Mouse (Mus musculus) limb, embryonic 13.5 days (tissue): ENCODE data around the gene Tgm1. TPM values are rescaled to one million over a fixed set of nuclear protein-coding genes. Genes with fewer than 3 reads are reported as not detected.

Source experiments
- ATAC-seq: fragments of 200-750 bp; cut with Nextera tagmentation; 2 replicates; pipeline ENCODE4 v1.8.0; 2017; ENCODE audit warnings: low read depth, moderate number of reproducible peaks, moderate TSS enrichment; ENCODE audit not compliant: low FRiP score
- H3K27ac ChIP-seq: fragments of 300-500 bp; sonication (generic); 2 replicates; pipeline ENCODE4 v1.5.1; 2015; ENCODE audit warnings: inconsistent platforms, mild to moderate bottlenecking, moderate library complexity
- H3K27me3 ChIP-seq: fragments of 300-500 bp; sonication (generic); 2 replicates; pipeline ENCODE4 v1.6.1; 2015; ENCODE audit warnings: mild to moderate bottlenecking, inconsistent platforms
- H3K36me3 ChIP-seq: fragments of 300-500 bp; sonication (generic); 2 replicates; pipeline ENCODE4 v1.6.1; 2015; ENCODE audit warnings: inconsistent platforms, mild to moderate bottlenecking, moderate library complexity
- H3K4me1 ChIP-seq: fragments of 300-500 bp; sonication (generic); 2 replicates; pipeline ENCODE4 v1.6.1; 2015; ENCODE audit warnings: inconsistent platforms
- H3K4me2 ChIP-seq: fragments of 300-500 bp; sonication (generic); replicated peaks from 2 replicates; pipeline ENCODE4 v1.6.1; 2015; ENCODE audit warnings: inconsistent platforms, mild to moderate bottlenecking, moderate library complexity
- H3K4me3 ChIP-seq: fragments of 300-500 bp; sonication (generic); 2 replicates; pipeline ENCODE4 v1.5.1; 2015; ENCODE audit warnings: moderate library complexity, mild to moderate bottlenecking, inconsistent platforms
- H3K9ac ChIP-seq: fragments of 300-500 bp; sonication (generic); 2 replicates; pipeline ENCODE4 v1.6.1; 2015; ENCODE audit warnings: mild to moderate bottlenecking, inconsistent platforms
- H3K9me3 ChIP-seq: fragments of 300-500 bp; sonication (generic); 2 replicates; pipeline ENCODE4 v1.6.1; 2016; ENCODE audit warnings: inconsistent platforms
- WGBS: fragments of 180-500 bp; shearing (Covaris S2); methylation state at CpG from one replicate; pipeline ENCODE4 v1.1.7; 2015; 5-methylcytosine and 5-hydroxymethylcytosine counted together
- polyA plus RNA-seq: library from polyadenylated mRNA; unstranded; fragments of >200 nt; fragmentation: Nextera tagmentation; extraction: Ambion mirVana; gene quantifications from 2 replicates; pipeline ENCODE4 v1.2.1, GENCODE M21; 2015

Tgm1 gene
- polyA plus RNA-seq, 1 experiment from 2014 or later, result 5.7 TPM

DNA sequence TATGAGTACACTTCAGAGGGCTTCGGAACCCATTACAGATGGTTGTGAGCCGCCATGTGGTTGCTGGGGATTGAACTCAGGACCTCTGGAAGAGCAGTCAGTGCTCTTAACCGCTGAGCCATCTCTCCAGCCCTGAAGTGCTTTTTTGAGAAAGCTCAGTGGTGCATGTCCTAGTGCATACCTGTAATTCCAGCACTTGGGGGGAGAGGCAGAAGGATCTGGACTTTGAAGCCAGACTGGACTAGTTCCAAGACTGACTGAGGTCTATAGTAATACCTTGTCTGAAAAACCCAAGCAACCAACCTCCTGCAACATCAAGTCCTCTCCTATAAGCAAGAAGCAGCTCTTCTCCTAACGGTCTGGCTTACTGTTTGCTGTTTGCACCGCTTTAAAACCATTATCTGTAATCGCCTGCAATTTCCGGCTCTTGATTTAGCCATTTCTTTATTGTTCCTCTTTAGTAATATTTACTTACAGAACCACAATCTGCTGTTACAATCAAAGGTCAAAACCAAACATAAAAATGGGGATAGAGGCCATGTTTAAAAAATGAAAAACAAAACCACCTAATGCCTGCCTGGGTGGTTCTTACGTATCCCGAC, 23.5 kb upstream of the Tgm1 start:
- Histone ChIP-seq H3K4me1 (no peaks in the 10 kb centered on the region), H3K9ac (no peak overlapping the region), H3K4me2 (no peak overlapping the region), H3K36me3 (peaks cover 40% of the 10 kb centered on the region), H3K27me3 (no peaks in the 10 kb centered on the region), H3K27ac (no peak overlapping the region), H3K9me3 (no peaks in the 10 kb centered on the region), H3K4me3 (no peak overlapping the region)
- ATAC-seq, result no peak
- 86% methylated on average over 9 of the region's 9 CpGs for WGBS

DNA sequence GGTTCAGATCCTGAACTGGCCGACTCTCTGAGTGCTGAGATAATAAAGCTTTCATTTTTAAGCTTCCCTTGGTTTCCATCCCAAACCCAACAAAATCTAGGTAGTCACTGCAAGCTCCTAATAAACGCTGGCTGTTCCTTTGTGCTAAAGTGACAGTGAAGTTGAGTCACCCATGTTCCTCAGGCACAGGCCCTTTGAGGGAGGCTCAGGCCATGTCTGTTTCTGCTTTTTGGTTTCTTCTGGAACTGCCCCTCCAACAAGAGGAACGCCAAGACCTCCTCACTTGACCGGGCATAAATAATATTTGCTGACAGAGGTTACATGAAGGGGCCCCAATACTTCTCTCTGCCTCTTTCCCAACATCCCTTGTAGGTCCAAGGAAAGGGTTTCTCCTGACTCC, 22.0 kb upstream of the Tgm1 start:
- Histone ChIP-seq H3K4me2 (no peak overlapping the region), H3K36me3 (peaks cover 27% of the 10 kb centered on the region), H3K27ac (no peak overlapping the region), H3K4me1 (no peaks in the 10 kb centered on the region), H3K27me3 (no peaks in the 10 kb centered on the region), H3K9ac (no peak overlapping the region), H3K9me3 (no peaks in the 10 kb centered on the region), H3K4me3 (no peak overlapping the region)
- no peak for ATAC-seq
- 81% methylated on average over 4 of the region's 4 CpGs for WGBS

DNA sequence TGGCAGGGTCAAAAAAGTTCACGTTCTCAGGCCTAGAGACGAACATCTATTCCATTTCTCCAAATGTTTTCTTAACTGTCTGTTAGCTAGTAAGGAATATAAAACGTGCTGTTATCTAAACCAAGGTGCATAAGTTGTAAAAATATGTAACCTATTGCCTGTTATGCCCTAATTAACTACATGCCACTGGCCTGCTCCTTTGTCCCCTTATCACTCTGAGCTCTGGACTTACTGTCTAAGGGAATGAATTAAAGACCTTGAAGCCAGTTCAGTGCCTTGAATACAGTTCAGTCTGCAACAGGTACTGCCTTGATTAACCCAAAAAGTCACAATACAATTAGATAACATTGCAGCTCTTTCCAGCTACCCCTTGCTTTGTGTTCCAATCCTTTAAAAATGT, 21.6 kb upstream of the Tgm1 start:
- no peak overlapping the region for H3K4me2 ChIP-seq
- no peaks in the 10 kb centered on the region for H3K4me1 ChIP-seq
- no peak for ATAC-seq
- no peaks in the 10 kb centered on the region for H3K27me3 ChIP-seq
- peaks cover 23% of the 10 kb centered on the region for H3K36me3 ChIP-seq
- H3K4me3 ChIP-seq, result no peak overlapping the region
- no peak overlapping the region for H3K9ac ChIP-seq
- 66% methylated on average over 3 of the region's 3 CpGs for WGBS
- no peak overlapping the region for H3K27ac ChIP-seq
- H3K9me3 ChIP-seq, result no peaks in the 10 kb centered on the region

DNA sequence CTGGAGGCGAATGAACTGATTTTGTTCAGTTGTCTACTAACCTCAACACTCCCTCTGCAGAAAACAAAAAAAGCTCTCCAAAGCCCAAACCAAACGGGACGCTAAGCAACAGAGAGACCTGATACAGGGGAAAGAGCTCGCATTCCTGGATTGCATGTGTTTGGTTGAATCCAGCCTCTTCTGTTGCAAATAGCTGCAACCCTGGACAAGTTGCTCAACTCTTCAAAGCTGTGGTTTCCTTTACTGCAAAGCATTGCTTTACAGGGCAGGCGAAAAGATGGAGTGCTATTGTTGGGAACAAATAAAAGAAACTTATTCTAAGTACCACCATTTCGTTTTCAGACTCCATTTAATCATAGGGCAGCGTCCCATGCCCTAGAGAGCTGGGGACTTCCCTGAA, 21.1 kb upstream of the Tgm1 start:
- no peak overlapping the region for H3K27ac ChIP-seq
- H3K9me3 ChIP-seq, result no peaks in the 10 kb centered on the region
- no peak overlapping the region for H3K4me3 ChIP-seq
- WGBS, result 73% methylated on average over 7 of the region's 7 CpGs
- H3K4me2 ChIP-seq, result no peak overlapping the region
- no peak overlapping the region for H3K9ac ChIP-seq
- H3K27me3 ChIP-seq, result no peaks in the 10 kb centered on the region
- H3K4me1 ChIP-seq, result no peaks in the 10 kb centered on the region
- peaks cover 18% of the 10 kb centered on the region for H3K36me3 ChIP-seq
- no peak for ATAC-seq

DNA sequence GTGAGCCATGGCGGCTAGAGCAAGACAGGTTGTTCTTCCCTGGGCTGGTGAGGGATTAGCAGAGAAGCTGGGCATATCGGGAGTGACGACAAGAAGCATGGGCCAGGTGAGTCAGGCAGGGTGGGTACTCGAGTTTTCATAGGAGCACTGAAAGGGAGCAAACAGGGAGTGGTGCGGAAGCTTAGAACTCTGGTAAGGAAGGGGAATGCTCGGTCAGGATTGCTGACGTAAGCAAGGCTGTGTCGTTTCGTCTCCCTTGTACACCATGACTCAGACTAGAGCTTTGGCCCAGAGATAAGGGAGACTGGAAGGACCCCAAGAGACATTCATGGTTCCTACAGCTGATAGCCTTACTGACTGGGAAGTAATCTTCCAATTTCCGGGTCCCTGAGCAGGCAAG, 20.2 kb upstream of the Tgm1 start:
- no peak overlapping the region for H3K9ac ChIP-seq
- H3K27me3 ChIP-seq, result no peaks in the 10 kb centered on the region
- H3K36me3 ChIP-seq, result peaks cover 9% of the 10 kb centered on the region
- no peaks in the 10 kb centered on the region for H3K4me1 ChIP-seq
- no peaks in the 10 kb centered on the region for H3K9me3 ChIP-seq
- H3K4me2 ChIP-seq, result no peak overlapping the region
- H3K4me3 ChIP-seq, result no peak overlapping the region
- no peak for ATAC-seq
- no peak overlapping the region for H3K27ac ChIP-seq
- 78% methylated on average over 10 of the region's 10 CpGs for whole genome bisulfite sequencing

DNA sequence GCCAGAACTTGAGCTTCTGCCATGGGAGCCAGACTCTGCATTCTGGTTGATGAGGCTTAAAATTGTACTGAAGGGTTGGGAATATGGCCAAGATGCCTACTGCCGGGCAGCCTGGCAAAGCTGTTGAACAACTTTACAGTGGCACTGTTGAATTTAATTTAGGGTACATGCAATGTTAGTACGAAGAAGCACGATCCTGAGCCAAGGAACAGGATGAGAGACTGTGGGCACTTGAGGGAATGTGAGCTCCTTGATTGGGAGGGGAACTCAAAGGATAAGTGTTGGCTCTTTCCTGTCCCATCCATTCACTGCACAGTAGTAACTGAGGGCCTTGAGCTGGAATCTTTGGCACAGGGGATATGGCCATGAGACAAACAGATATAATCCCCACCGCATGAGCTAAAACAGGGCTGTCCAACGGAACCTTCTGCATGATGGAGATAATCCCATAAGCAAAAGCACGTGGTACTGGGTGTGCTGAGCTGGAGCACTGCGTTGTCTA, 16.9 kb upstream of the Tgm1 start:
- no peaks in the 10 kb centered on the region for H3K9me3 ChIP-seq
- H3K4me3 ChIP-seq, result no peak overlapping the region
- H3K27me3 ChIP-seq, result no peaks in the 10 kb centered on the region
- ATAC-seq, result no peak
- H3K36me3 ChIP-seq, result no peaks in the 10 kb centered on the region
- no peak overlapping the region for H3K9ac ChIP-seq
- 83% methylated on average over 7 of the region's 7 CpGs for WGBS
- H3K4me2 ChIP-seq, result no peak overlapping the region
- H3K4me1 ChIP-seq, result no peaks in the 10 kb centered on the region
- no peak overlapping the region for H3K27ac ChIP-seq

DNA sequence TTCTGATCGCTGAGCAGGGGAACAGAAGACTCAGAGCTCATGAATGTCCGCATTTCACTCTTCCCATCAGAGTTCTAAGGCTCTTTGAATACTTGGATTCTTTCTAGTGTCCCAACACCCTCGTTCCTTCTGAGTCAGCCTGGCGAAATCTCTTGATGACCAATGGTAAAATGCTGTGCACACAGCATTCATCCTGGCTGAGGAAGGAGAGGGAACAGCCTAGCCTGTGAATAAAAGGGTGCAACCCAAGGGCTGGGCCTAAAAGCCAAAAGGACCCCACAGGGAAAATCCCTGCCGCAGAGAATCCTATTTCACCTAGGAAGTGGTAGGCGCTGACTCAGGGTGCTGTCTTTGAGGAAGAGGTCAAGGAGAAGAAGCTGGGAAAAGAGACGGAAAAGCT, 16.4 kb upstream of the Tgm1 start:
- H3K27me3 ChIP-seq, result no peaks in the 10 kb centered on the region
- no peaks in the 10 kb centered on the region for H3K9me3 ChIP-seq
- H3K4me2 ChIP-seq, result no peak overlapping the region
- H3K9ac ChIP-seq, result no peak overlapping the region
- no peak overlapping the region for H3K4me3 ChIP-seq
- H3K27ac ChIP-seq, result no peak overlapping the region
- no peaks in the 10 kb centered on the region for H3K4me1 ChIP-seq
- WGBS, result 82% methylated on average over 7 of the region's 7 CpGs
- no peak for ATAC-seq
- H3K36me3 ChIP-seq, result no peaks in the 10 kb centered on the region

DNA sequence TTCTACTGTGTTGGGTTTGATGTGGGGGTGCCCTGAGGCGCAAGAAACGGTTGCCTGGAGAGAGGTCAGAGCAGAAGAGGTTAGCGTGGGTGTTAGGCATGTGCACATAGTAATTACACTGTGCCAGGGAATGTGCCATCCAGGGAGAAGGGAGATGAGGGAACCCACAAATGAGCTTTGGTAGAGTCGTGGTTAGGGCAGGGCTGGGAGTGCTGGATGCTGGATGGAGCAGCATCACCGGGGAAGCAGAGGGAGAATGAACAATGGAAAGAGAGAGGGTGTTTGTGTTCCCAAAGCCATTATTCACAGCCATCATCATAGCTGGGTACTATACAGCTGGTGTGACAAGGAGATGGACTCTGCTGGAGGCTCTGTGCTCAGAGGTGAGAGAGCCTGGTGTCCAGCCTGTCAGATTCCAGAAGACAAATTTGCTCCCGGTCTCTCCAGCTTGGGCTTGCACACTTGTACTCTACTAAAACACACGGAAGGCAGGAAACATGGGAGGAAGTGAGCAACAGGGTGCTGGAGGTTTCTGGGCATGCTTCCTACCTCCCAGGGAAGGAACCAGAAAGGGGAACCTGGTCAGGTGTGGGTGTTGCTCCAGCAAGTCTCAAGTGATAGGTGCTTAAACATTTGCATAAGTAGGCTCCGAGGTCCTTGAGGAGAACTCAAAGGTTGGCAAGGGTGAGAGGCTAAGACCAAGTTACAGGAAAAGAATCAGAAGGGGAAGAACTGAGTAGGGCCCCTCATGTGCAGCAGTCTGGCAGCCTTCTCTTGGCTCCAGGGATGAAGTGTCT, 14.4 kb upstream of the Tgm1 start:
- no peak overlapping the region for H3K9ac ChIP-seq
- no peak for ATAC-seq
- WGBS, result 69% methylated on average over 8 of the region's 8 CpGs

DNA sequence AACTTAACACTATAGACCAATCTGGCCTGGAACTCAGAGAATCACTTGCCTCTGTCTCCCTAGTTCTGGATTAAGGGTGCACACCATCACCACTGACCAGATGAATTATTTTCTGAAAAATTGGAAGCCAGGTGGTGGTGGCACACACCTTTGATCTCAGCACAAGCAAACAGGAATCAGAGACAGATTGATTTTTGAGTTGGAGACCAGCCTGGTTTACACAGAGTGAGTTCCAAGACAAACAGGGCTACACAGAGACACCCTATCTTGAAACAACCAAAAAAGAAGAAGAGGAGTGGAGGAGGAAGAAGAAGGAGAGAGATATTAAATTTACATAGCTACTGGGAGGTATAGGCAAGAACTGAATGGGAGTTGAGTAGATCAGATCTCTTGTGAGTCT, 12.5 kb upstream of the Tgm1 start:
- peaks cover 6% of the 10 kb centered on the region; the same call in 1 of the 2 replicates for H3K4me1 ChIP-seq
- no peak overlapping the region for H3K27ac ChIP-seq
- no peak for ATAC-seq
- no peak overlapping the region for H3K9ac ChIP-seq
- no peaks in the 10 kb centered on the region for H3K36me3 ChIP-seq
- H3K4me2 ChIP-seq, result no peak overlapping the region
- no peak overlapping the region for H3K4me3 ChIP-seq
- no peaks in the 10 kb centered on the region for H3K9me3 ChIP-seq
- H3K27me3 ChIP-seq, result no peaks in the 10 kb centered on the region

More for the DNA sequence above, 14.4 kb upstream of the Tgm1 start:
- Histone ChIP-seq H3K36me3 (no peaks in the 10 kb centered on the region), H3K9me3 (no peaks in the 10 kb centered on the region), H3K4me2 (no peak overlapping the region), H3K4me1 (no peaks in the 10 kb centered on the region), H3K4me3 (no peak overlapping the region), H3K27ac (no peak overlapping the region), H3K27me3 (no peaks in the 10 kb centered on the region)

DNA sequence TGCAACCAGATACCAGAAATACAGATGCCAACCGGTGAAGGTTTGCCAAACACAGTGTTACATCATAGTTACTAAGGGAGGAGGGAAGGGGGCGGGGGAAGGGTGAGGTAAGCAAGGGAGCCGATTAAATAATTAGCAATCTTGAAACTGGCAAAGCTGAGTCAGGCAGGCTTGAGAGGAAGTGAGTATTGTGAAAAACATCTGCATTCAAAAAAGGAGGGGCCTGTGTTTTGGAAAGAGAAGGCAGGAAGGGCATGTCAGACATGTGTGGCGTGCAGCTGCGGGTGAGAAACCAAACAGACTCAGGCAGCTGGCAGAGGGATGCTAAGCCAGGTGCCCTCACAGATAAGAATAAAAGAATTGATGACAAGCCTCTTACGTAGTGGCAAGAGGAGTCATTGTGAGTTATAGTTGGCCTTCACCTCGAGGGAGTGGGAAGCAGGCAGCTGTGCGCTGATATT, 10.7 kb upstream of the Tgm1 start:
- Histone ChIP-seq H3K9ac (no peak overlapping the region), H3K9me3 (no peaks in the 10 kb centered on the region), H3K27me3 (no peaks in the 10 kb centered on the region), H3K4me1 (peaks cover 14% of the 10 kb centered on the region; the same call in 1 of the 2 replicates), H3K4me3 (no peak overlapping the region), H3K36me3 (peaks cover 7% of the 10 kb centered on the region; the same call in 1 of the 2 replicates), H3K27ac (no peak overlapping the region), H3K4me2 (no peak overlapping the region)
- no peak for ATAC-seq
- WGBS, result 64% methylated on average over 8 of the region's 8 CpGs

DNA sequence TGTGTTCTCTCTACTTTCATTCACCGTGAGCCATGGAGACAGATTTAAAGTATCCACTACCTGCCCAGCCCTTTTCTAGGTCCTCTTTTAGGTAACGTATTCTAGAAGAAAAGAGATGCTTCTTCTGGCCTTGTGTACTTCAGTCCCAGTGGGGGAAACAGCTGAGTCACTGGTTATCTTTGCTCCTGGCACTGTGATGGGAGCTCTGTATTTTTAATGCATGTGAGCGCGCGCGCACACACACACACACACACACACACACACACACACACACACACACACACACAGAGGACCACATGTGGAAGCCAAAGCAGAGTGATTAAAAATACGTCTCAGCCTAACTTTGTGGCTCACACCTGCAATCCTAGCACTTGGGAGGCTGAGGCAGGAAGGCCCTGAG, 9.7 kb upstream of the Tgm1 start:
- H3K27me3 ChIP-seq, result no peaks in the 10 kb centered on the region
- H3K4me3 ChIP-seq, result no peak overlapping the region
- no peak overlapping the region for H3K9ac ChIP-seq
- no peaks in the 10 kb centered on the region for H3K9me3 ChIP-seq
- peaks cover 16% of the 10 kb centered on the region for H3K36me3 ChIP-seq
- no peak overlapping the region for H3K27ac ChIP-seq
- H3K4me2 ChIP-seq, result no peak overlapping the region
- no peak for ATAC-seq
- WGBS, result 88% methylated on average over 7 of the region's 7 CpGs
- H3K4me1 ChIP-seq, result peaks cover 14% of the 10 kb centered on the region; the same call in 1 of the 2 replicates

DNA sequence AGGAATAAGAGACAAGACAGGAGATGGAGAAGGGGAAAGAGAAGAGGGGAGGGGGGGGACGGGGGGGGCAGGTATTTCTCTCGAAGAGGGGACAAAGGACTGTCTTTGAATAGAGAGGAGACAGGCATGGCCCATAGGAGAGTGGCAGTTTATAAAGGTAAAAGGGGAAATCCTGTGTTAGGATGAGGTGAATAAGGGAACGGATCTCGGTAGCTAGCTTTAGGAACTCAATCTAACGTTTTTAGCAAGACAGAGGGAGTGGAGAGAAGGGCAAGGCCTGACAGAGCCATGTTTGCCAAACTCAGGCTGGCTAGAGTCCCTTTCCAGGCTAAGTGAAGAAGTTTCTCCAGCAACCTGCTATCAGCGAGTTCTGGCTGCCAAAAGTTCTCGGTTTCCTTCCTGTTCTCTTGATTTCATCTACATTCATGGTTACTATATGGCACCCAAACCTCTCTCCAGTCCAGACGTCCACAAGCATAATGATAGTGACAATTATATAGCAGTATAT, 8.8 kb upstream of the Tgm1 start:
- Histone ChIP-seq H3K36me3 (peaks cover 23% of the 10 kb centered on the region), H3K9ac (peak overlapping the region; percentile 71), H3K4me2 (peak overlapping the region; percentile 69), H3K27ac (no peak overlapping the region), H3K9me3 (no peaks in the 10 kb centered on the region), H3K4me3 (peak overlapping the region; percentile 77), H3K4me1 (peaks cover 14% of the 10 kb centered on the region; the same call in 1 of the 2 replicates), H3K27me3 (no peaks in the 10 kb centered on the region)
- ATAC-seq, result no peak; the same call in 1 of the 2 replicates
- 56% methylated on average over 8 of the region's 8 CpGs for WGBS
